Mouse (Mus musculus): ENCODE measurements around the gene Igf2r. TPM values are rescaled to one million over a fixed set of nuclear protein-coding genes. Genes with fewer than 3 reads are reported as not detected.

Igf2r gene
- total RNA-seq, 1 experiment from 2014 or later, result 7.3 TPM

DNA sequence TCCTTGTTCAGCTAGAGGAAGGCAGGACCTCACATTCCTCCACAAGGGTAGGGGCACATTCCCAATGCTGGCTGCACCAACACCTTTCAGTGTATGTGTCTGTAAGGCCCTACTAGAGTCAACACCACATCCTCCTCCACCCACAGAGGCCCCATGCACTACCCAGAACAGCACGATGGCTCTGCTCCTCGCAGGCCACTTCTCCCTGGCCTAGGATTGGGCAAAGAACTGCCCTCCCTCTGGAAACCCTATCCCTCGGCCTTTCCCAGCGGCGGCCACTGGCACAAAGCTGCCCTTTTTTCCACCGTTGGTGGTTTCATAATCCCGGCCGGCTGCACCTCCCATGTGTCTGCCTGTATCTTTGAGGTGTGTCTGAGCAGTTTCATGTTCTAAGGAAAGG lies 46.8 kb downstream of the Igf2r start:
- ATAC-seq (replicated peaks; ENCODE audit: low read depth, poor library complexity, severe bottlenecking), result peak; percentile 53

DNA sequence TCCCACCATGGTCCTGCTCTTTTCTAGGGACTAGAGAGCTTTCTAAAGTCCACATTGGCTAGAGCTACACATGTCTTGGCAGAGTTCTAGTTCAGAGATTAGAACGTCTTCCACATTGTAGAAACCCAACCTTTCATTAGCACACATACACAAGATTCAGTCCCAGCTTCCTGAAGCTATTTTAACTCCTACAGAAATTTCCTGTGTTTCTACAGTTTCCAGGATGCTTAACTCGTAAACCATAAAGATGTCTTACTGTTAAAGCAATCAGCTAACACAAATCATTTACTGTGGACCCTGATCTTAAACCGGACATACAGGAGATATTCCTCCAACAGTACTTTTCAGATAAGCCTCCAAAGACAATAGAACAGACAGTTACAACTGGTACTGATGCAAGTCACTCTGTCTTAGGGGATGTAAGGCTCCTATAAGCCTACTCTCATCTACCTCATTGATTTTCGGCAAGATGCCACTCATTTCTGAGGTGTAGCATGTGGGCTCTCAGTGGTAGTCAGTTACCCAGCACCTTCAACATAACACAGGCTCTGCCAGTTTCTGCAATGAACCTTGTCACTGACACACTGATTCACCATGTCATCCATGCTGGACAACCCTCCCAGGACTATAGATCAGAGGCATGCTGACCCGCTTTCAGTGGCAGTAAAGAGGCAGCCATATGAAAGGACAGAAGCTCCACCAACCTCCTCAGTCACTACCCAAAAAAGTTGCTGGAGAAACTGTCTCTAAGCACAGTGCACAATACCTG lies 48.2 kb downstream of the Igf2r start:
- ATAC-seq (replicated peaks; ENCODE audit: low read depth, poor library complexity, severe bottlenecking), result no peak

- ATAC-seq (replicated peaks; ENCODE audit: low read depth, poor library complexity, severe bottlenecking), result no peak
Measured at GRCm38 (mm10) chr17:12718251-12718650, 51.2 kb downstream of the Igf2r start.

DNA sequence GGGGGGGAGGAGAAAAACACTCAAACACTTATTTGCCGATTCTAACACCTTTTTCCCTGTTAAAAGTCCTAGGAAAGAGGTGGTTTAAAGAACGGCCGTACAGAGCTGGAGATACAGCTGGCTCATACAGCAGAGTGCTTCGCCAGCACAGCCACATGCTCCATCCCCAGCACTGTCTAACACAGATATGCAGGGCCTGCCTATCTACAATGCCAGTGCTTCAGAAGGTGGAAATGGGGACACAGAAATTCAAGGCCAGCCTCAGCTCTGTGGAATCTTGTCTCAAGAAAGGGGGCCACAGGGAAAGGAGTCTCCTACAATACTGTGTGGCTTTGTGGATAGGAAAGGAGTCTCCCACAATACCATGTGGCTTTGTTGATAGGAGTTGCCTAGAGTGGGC lies 52.0 kb downstream of the Igf2r start:
- ATAC-seq (replicated peaks; ENCODE audit: low read depth, poor library complexity, severe bottlenecking), result 0 out of 2 replicates have a peak, but pooled peaks have one; percentile 4

DNA sequence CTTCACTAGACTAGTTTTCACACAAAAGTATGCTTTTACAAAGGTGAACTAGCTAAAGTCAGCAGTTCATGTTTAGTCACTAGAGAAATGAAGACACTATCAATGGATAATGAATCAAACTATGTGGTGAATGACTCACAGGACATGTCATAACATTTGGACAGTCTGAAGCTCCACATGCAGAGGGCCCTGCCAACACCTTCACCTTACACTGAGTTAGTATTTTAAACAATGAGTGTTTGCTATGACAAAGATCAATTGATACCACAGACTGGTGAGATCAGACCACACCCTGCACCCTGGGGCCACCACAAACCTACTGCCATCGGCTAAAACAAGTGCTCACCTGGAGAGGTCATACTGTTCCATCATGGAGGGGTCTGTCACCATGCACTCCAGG lies 54.4 kb downstream of the Igf2r start:
- no peak for ATAC-seq (replicated peaks; ENCODE audit: low read depth, poor library complexity, severe bottlenecking)

GRCm38 (mm10) chr17:12714080-12714561 lies 55.3 kb downstream of the Igf2r start:
- ATAC-seq (replicated peaks; ENCODE audit: low read depth, poor library complexity, severe bottlenecking), result peak; percentile 63

DNA sequence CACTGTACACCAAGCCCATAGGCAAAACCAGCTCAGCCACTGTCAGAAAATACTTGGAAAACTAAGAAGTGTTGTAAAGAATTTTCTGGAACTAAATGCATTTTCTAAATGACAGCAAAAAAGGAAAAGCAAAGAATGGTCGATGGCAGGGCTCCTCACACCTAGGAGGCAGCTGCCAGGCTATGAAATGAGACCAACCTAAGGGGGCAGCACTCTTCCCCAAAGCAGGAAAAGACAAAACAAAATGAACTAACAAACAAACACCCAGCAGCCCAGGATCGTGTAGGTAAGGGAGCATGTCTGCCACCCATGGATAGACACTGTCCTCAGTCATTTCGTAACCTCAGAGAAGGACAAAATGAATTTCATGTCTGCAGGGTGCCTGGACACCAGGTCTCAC lies 56.5 kb downstream of the Igf2r start:
- ATAC-seq (replicated peaks; ENCODE audit: low read depth, poor library complexity, severe bottlenecking), result no peak

GRCm38 (mm10) chr17:12712191-12712590 lies 57.3 kb downstream of the Igf2r start:
- no peak for ATAC-seq (replicated peaks; ENCODE audit: low read depth, poor library complexity, severe bottlenecking)

- ATAC-seq (replicated peaks; ENCODE audit: low read depth, poor library complexity, severe bottlenecking), result no peak
Measured at GRCm38 (mm10) chr17:12710976-12711375, 58.5 kb downstream of the Igf2r start.

GRCm38 (mm10) chr17:12710050-12710780 lies 59.2 kb downstream of the Igf2r start:
- peak; percentile 48 for ATAC-seq (replicated peaks; ENCODE audit: low read depth, poor library complexity, severe bottlenecking)

DNA sequence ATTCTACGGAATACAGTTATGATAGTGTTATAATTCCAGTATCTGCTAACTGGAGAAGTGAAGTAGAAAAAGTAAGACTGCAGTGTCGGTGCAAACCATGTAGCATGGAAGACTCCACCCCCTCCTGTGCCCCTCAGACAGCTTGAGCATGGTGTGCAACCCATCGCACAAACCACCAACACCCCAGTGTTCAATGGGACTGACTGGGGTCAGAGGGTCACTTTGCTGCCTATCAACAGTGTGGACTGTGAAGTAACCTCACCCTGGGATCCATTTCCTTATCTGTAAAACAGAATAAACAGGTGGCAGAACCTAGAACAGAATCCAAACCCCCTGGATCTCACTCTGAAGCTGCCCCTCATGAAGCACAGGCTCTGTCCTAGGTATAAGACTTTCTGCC lies 61.1 kb downstream of the Igf2r start:
- no peak for ATAC-seq (replicated peaks; ENCODE audit: low read depth, poor library complexity, severe bottlenecking)

DNA sequence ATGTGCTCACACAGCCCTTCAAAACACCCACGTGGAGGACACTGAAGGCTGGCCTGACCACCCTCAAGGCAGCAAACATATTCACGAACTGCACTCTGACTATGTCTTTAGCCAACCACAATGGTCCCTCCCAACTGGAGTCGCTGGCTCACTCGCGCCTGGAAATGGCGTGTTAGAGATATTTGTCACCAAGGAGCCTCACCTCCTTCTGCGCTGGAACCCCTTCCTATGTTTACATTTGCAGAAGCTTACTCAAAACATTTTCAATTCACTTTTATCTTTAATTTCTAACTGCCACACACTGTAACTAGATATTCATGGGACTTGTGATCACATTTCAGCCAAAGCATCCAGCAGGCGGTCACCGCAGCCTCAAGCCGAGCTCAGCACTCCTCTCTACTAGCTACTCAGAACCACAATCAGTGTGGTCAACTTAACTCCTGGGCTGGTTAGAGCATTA lies 62.8 kb downstream of the Igf2r start:
- ATAC-seq (replicated peaks; ENCODE audit: low read depth, poor library complexity, severe bottlenecking), result no peak

GRCm38 (mm10) chr17:12702901-12703300 lies 66.6 kb downstream of the Igf2r start:
- no peak for ATAC-seq (replicated peaks; ENCODE audit: low read depth, poor library complexity, severe bottlenecking)

DNA sequence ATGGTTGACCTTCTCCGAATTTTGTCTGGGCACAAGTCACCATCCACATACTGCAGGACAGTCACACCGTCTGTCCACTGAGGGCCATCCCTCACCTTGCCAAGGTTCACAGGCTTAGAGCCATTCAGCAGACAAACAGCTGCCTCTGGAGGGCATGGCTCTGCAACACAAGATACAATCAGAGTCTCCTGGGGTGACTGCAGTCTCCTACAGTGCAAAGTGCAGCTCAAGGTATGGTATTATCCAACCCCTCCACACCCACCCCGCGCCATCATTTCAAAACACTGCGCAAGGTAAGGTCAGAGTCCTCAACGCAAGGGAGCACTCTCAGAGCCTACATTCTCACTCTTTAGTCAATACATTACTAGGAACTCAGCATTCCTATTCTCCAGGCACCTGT lies 69.1 kb downstream of the Igf2r start:
- no peak for ATAC-seq (replicated peaks; ENCODE audit: low read depth, poor library complexity, severe bottlenecking)

GRCm38 (mm10) chr17:12691899-12692298 lies 77.6 kb downstream of the Igf2r start:
- no peak for ATAC-seq (replicated peaks; ENCODE audit: low read depth, poor library complexity, severe bottlenecking)

DNA sequence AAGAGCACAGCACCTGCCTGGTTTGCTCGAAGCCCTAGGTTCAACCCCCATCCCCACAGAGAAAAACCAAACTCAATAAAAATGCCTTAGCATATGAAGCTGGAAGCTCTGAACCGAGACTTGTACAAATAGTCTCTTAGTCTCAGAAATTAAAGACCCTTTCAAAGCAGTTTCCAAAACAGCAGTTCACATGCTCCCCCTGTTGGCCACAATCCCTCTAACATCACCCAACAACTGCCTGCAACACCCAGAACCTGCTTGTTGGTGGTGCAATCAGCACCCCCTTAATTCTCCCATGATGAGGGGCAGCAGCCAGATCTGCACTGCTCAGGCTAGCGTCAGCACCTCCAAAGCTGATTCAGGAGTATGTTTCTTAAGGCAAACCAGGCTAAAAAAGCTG lies 79.9 kb downstream of the Igf2r start:
- peak; percentile 59; the same call in 1 of the 2 replicates for ATAC-seq (replicated peaks; ENCODE audit: low read depth, poor library complexity, severe bottlenecking)

GRCm38 (mm10) chr17:12688427-12689110 lies 80.9 kb downstream of the Igf2r start:
- no peak for ATAC-seq (replicated peaks; ENCODE audit: low read depth, poor library complexity, severe bottlenecking)

DNA sequence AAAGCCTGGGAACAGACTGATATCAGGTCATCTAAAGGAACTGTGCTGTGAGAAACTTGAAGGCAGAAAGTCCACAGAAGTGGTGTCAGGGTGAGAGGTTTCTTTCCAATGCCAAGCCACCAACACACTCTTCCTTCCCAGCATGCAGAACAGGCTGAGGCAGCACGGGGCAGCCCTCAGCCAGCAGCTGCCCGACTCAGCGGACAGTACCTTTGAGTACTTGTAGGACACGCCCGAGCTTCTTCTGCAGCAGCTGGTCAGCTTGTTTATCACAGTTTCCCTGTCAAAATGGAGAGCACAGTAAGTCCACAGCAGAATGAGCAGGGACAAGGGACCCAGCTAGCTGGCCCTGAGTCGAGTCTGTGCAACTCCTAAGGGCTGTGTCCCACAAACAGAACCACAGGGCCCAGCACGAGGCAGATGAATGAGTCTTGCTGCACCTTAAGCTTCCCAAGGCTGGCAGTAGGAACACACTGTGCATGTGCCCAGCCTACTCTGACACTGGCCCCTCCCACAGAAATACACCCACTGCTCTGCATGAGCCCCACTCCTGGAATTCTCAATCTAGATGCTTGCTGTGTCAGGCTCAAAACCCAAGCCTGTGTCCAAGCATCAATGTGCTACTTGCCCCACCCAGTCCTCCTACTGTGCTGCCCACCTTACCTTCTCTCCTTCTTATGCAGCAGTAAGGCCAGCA lies 84.4 kb downstream of the Igf2r start:
- ATAC-seq (replicated peaks; ENCODE audit: low read depth, poor library complexity, severe bottlenecking), result no peak

GRCm38 (mm10) chr17:12684412-12684811 lies 85.1 kb downstream of the Igf2r start:
- ATAC-seq (replicated peaks; ENCODE audit: low read depth, poor library complexity, severe bottlenecking), result no peak

DNA sequence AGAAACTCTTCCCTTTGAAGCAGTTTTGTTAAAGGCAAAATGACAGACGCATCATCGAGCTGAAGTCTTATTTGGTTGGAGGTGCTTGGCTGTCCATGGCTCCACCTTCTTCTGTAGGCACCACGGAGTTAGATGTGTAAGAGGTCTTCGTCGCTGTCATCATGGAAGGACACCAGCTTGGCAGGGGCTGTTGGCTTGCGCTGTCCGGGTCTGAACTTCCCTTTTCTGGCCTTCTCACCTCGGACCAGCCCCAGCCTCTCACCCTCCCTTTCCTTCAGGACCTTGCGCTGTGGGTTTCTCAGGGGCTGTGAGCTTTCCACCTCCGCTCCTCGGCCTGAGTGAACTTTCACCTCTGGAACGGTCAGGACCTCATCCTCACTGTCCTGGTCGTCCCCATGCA lies 85.9 kb downstream of the Igf2r start:
- peak; percentile 48; the same call in 1 of the 2 replicates for ATAC-seq (replicated peaks; ENCODE audit: low read depth, poor library complexity, severe bottlenecking)

All from common myeloid progenitor, adult 5-6 weeks (primary cell).